Mouse (Mus musculus): ENCODE data around the gene Bzw1. TPM values are rescaled to one million over a fixed set of nuclear protein-coding genes. Genes with fewer than 3 reads are reported as not detected.

Bzw1 gene
- polyA plus RNA-seq, 1 experiment from 2014 or later, result 540 TPM

DNA sequence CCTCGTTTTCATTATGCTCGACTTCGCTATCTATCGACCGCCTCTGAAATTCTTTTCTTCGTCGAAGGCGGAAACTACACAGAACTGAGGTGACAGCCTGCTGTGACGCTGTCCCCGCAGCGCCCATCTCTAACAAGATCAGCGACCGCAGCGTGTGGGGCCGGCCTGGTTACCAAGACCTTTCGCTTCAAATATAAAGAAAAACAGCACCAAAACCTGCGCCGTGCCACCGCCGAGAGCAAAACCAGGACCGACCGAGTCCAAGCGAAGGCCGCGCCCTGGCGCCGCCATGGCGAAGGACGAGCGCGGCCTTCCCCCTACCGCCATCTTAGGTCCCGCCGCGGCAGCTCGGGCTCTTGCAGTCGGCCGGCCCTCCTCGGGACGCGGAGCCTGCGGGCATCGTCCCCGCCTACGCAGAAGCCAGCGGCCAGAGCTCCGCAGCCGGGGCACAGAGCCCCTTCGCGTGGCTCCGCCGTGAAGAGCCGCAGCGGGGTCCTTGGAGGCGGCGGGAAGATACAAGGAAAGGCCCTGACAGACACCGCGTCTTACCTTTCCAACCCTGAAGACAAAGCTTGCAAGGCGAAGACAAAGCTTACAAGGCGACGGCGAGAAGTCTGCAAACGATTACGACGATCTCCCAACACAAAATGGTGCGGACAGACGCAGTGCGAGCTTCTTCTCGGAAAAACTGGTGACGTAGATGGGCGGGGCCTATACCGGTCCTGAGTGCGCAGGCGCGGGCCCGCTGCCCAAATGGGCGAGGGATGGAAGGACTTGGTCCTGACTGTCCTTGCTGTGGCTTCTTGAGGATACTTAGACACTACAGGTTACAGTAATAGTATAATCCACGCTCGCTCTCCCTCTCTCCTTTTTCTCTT lies 30.9 kb downstream of the Bzw1 start, which contains the start of gene Clk1:
TSS of gene Clk1 (minus strand) at position 696 of the 878 bp plus-strand sequence.
- ATAC-seq (ENCODE audit: insufficient read depth, low FRiP score, low TSS enrichment) (peak; percentile 93), DNase-seq (ENCODE audit: low spot score) (peak; percentile 95)
- Histone ChIP-seq H3K9me3 (ENCODE audit: control insufficient read depth, low read length) (no peaks in the 10 kb centered on the region), H3K4me3 (ENCODE audit: low read depth, low read length) (peak within 1 kb of the TSS; percentile 100), H3K9ac (ENCODE audit: low read length) (peak within 1 kb of the TSS; percentile 100), H3K36me3 (ENCODE audit: control insufficient read depth, insufficient read depth, low read length) (peaks cover 2% of the 10 kb centered on the region; the same call in 1 of the 2 replicates), H3K27me3 (ENCODE audit: control insufficient read depth, insufficient read depth, low read length) (no peaks in the 10 kb centered on the region), H3K4me1 (ENCODE audit: control insufficient read depth, insufficient read depth, low read length) (peaks cover 3% of the 10 kb centered on the region; the same call in 1 of the 2 replicates), H3K4me2 (ENCODE audit: low read depth) (peak within 1 kb of the TSS; percentile 64), H3K27ac (ENCODE audit: low read depth, low read length) (peak within 1 kb of the TSS; percentile 98)
- WGBS, result under 1% methylated on average over 79 of the region's 79 CpGs

DNA sequence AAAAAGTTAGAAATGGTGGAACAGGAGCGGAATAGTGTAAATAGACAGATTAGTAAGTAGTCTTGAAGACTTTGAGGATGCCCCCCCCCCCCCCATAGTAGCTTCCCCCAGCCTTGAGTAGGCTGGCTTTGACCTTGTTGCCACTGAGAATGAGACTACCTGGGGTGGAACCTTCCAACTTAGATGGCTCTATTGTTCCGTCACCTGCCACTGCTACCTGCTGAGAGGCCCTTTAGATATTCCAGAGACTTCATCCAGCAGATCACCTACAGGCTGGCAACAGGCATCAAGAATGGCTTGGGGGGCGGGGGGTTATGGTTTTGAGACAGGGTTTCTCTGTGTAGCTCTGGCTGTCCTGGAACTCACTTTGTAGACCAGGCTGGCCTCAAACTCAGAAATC lies 31.9 kb downstream of the Bzw1 start:
- no peak overlapping the region for H3K4me3 ChIP-seq (ENCODE audit: low read depth, low read length)
- H3K4me1 ChIP-seq (ENCODE audit: control insufficient read depth, insufficient read depth, low read length), result peaks cover 3% of the 10 kb centered on the region; the same call in 1 of the 2 replicates
- no peaks in the 10 kb centered on the region for H3K9me3 ChIP-seq (ENCODE audit: control insufficient read depth, low read length)
- 86% methylated on average over 3 of the region's 3 CpGs for WGBS
- no peak for DNase-seq (ENCODE audit: low spot score)
- peaks cover 2% of the 10 kb centered on the region; the same call in 1 of the 2 replicates for H3K36me3 ChIP-seq (ENCODE audit: control insufficient read depth, insufficient read depth, low read length)
- no peaks in the 10 kb centered on the region for H3K27me3 ChIP-seq (ENCODE audit: control insufficient read depth, insufficient read depth, low read length)
- H3K27ac ChIP-seq (ENCODE audit: low read depth, low read length), result no peak overlapping the region
- ATAC-seq (ENCODE audit: insufficient read depth, low FRiP score, low TSS enrichment), result 0 out of 2 replicates have a peak, but pooled peaks have one; percentile 3
- no peak overlapping the region for H3K4me2 ChIP-seq (ENCODE audit: low read depth)
- no peak overlapping the region for H3K9ac ChIP-seq (ENCODE audit: low read length)

DNA sequence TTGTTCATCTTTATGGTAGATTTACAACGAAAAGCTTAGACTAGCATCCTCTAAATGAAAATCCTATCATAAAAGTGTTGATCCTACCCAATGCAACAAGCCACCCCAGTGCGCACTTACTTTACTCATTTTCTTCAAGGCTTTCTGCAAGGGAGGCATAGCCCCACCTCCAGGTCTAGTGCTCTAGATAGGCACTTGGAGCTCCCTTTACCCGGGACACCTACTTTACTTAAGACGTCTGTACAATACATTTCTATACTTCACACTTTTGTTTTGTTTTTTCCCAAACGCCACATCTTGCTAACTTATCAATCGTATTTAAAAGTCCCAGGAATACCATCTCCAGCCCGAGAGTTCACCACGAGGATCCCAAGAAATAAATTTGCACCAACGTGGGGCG lies 52.0 kb downstream of the Bzw1 start:
- Histone ChIP-seq H3K27ac (ENCODE audit: low read depth, low read length) (no peak overlapping the region), H3K4me1 (ENCODE audit: control insufficient read depth, insufficient read depth, low read length) (peaks cover 9% of the 10 kb centered on the region; the same call in 1 of the 2 replicates), H3K36me3 (ENCODE audit: control insufficient read depth, insufficient read depth, low read length) (0 out of 2 replicates have a peak, but pooled peaks cover 2% of the 10 kb centered on the region), H3K4me2 (ENCODE audit: low read depth) (peak overlapping the region; percentile 39), H3K27me3 (ENCODE audit: control insufficient read depth, insufficient read depth, low read length) (no peaks in the 10 kb centered on the region), H3K9ac (ENCODE audit: low read length) (peak overlapping the region; percentile 85), H3K9me3 (ENCODE audit: control insufficient read depth, low read length) (no peaks in the 10 kb centered on the region), H3K4me3 (ENCODE audit: low read depth, low read length) (peak overlapping the region; percentile 69)
- no peak for ATAC-seq (ENCODE audit: insufficient read depth, low FRiP score, low TSS enrichment)
- 12% methylated on average over 10 of the region's 10 CpGs for WGBS
- no peak for DNase-seq (ENCODE audit: low spot score)

DNA sequence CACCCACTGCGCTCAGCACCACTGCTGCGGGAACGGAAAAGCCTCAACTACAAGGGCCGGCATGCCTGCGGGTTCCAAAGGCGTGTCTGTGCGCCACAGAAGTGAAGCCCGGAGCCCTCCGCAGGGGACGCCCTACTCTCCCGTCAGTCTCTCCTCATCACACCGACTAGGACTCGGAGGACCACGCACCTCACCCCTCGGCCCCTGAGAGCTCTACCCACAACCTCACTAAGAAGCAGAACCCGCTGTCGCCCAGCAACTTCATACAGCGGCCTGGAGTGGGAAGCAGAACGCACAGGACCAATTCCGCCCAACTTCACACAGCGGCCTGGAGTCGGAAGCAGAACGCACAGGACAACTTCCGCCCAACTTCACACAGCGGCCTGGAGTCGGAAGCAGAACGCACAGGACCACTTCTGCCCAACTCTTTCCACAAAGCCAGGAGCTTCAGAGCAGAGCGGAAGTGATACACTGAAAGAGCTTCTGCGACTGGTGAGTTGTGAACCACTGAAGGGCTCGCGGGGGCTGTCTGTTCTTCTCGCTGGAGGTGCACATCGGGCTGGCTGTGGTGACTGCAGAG lies 52.5 kb downstream of the Bzw1 start, which contains the start of the genes Nif3l1 and Ppil3:
TSS of gene Nif3l1 (plus strand) at position 9 of the 580 bp plus-strand sequence.
TSS of gene Ppil3 (minus strand) at position 344 of the 580 bp plus-strand sequence.
- no peaks in the 10 kb centered on the region for H3K27me3 ChIP-seq (ENCODE audit: control insufficient read depth, insufficient read depth, low read length)
- no peaks in the 10 kb centered on the region for H3K9me3 ChIP-seq (ENCODE audit: control insufficient read depth, low read length)
- under 1% methylated on average over 33 of the region's 33 CpGs for WGBS
- 0 out of 2 replicates have a peak, but pooled peaks cover 2% of the 10 kb centered on the region for H3K36me3 ChIP-seq (ENCODE audit: control insufficient read depth, insufficient read depth, low read length)
- peak; percentile 91 for ATAC-seq (ENCODE audit: insufficient read depth, low FRiP score, low TSS enrichment)
- peaks cover 9% of the 10 kb centered on the region; the same call in 1 of the 2 replicates for H3K4me1 ChIP-seq (ENCODE audit: control insufficient read depth, insufficient read depth, low read length)
- peak within 1 kb of the TSS; percentile 76 for H3K27ac ChIP-seq (ENCODE audit: low read depth, low read length)
- H3K9ac ChIP-seq (ENCODE audit: low read length), result peak within 1 kb of the TSS; percentile 85
- peak within 1 kb of the TSS; percentile 69 for H3K4me3 ChIP-seq (ENCODE audit: low read depth, low read length)
- H3K4me2 ChIP-seq (ENCODE audit: low read depth), result peak within 1 kb of the TSS; percentile 39
- DNase-seq (ENCODE audit: low spot score), result peak; percentile 85

DNA sequence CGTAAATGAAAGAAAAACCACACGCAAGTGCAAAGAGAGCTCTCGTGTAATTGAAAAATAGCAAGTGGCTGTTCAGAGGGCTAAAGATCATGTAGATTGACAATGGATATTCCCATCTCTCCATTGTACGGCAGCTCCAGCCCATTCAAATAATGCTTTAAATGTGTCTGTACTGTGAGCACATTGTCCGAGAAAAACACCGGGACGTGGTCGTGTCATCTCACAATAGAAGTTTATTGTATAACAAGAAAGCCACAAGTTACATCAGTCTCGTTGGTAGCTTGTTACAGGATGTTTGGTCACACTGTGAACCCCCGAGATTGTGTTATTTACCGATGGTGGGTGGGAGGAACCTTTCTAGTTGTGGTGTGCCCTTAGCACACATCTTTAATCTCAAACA lies 53.2 kb downstream of the Bzw1 start:
- Histone ChIP-seq H3K4me3 (ENCODE audit: low read depth, low read length) (peak overlapping the region; percentile 69), H3K27me3 (ENCODE audit: control insufficient read depth, insufficient read depth, low read length) (no peaks in the 10 kb centered on the region), H3K4me1 (ENCODE audit: control insufficient read depth, insufficient read depth, low read length) (peaks cover 9% of the 10 kb centered on the region; the same call in 1 of the 2 replicates), H3K36me3 (ENCODE audit: control insufficient read depth, insufficient read depth, low read length) (peaks cover 2% of the 10 kb centered on the region; the same call in 1 of the 2 replicates), H3K4me2 (ENCODE audit: low read depth) (peak overlapping the region; percentile 39), H3K9me3 (ENCODE audit: control insufficient read depth, low read length) (no peaks in the 10 kb centered on the region), H3K9ac (ENCODE audit: low read length) (peak overlapping the region; percentile 85), H3K27ac (ENCODE audit: low read depth, low read length) (peak overlapping the region; percentile 76)
- WGBS, result 17% methylated on average over 11 of the region's 11 CpGs
- ATAC-seq (ENCODE audit: insufficient read depth, low FRiP score, low TSS enrichment) (no peak; the same call in 1 of the 2 replicates), DNase-seq (ENCODE audit: low spot score) (no peak)

DNA sequence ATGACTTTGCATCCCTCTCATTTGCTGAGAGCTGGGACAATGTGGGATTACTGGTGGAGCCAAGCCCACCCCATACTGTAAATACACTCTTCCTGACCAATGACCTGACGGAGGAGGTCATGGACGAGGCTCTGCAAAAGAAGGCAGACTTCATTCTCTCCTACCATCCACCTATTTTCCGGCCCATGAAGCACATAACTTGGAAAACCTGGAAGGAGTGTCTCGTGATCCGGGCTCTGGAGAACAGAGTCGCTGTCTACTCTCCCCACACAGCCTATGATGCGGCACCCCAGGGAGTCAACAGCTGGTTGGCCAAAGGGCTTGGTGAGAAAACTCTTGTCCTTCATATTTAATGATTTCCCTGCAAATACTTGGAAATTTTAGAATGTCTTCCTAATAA lies 55.1 kb downstream of the Bzw1 start:
- peaks cover 5% of the 10 kb centered on the region for H3K36me3 ChIP-seq (ENCODE audit: control insufficient read depth, insufficient read depth, low read length)
- no peak overlapping the region for H3K4me2 ChIP-seq (ENCODE audit: low read depth)
- WGBS, result 96% methylated on average over 7 of the region's 7 CpGs
- DNase-seq (ENCODE audit: low spot score), result no peak
- no peak overlapping the region for H3K9ac ChIP-seq (ENCODE audit: low read length)
- H3K27ac ChIP-seq (ENCODE audit: low read depth, low read length), result no peak overlapping the region
- H3K9me3 ChIP-seq (ENCODE audit: control insufficient read depth, low read length), result no peaks in the 10 kb centered on the region
- peaks cover 9% of the 10 kb centered on the region; the same call in 1 of the 2 replicates for H3K4me1 ChIP-seq (ENCODE audit: control insufficient read depth, insufficient read depth, low read length)
- H3K4me3 ChIP-seq (ENCODE audit: low read depth, low read length), result no peak overlapping the region
- ATAC-seq (ENCODE audit: insufficient read depth, low FRiP score, low TSS enrichment), result no peak
- H3K27me3 ChIP-seq (ENCODE audit: control insufficient read depth, insufficient read depth, low read length), result no peaks in the 10 kb centered on the region

DNA sequence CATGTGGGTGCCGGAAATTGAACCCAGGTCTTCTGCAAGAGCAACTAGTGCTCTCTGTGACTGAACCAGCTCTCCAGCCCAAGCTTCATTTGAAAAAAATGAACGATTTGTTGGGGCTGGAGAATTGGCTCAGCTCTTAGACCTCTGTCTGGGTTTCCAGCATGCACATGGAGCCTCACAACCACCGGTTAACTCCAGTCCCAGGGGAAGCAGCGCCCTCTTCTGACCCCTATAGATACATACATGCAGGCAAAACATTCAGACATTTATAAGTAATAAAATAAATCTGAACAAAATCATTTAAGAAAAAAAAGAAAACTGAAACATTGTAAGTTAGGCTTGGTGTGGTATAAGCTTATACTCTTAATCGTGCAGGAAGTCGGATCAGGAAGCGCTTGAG lies 55.7 kb downstream of the Bzw1 start:
- Histone ChIP-seq H3K4me1 (ENCODE audit: control insufficient read depth, insufficient read depth, low read length) (peaks cover 9% of the 10 kb centered on the region; the same call in 1 of the 2 replicates), H3K36me3 (ENCODE audit: control insufficient read depth, insufficient read depth, low read length) (peaks cover 5% of the 10 kb centered on the region), H3K27me3 (ENCODE audit: control insufficient read depth, insufficient read depth, low read length) (no peaks in the 10 kb centered on the region), H3K4me3 (ENCODE audit: low read depth, low read length) (no peak overlapping the region), H3K9ac (ENCODE audit: low read length) (no peak overlapping the region), H3K9me3 (ENCODE audit: control insufficient read depth, low read length) (no peaks in the 10 kb centered on the region), H3K4me2 (ENCODE audit: low read depth) (no peak overlapping the region), H3K27ac (ENCODE audit: low read depth, low read length) (no peak overlapping the region)
- DNase-seq (ENCODE audit: low spot score) (no peak), ATAC-seq (ENCODE audit: insufficient read depth, low FRiP score, low TSS enrichment) (no peak)
- WGBS, result 89% methylated on average over 7 of the region's 7 CpGs

DNA sequence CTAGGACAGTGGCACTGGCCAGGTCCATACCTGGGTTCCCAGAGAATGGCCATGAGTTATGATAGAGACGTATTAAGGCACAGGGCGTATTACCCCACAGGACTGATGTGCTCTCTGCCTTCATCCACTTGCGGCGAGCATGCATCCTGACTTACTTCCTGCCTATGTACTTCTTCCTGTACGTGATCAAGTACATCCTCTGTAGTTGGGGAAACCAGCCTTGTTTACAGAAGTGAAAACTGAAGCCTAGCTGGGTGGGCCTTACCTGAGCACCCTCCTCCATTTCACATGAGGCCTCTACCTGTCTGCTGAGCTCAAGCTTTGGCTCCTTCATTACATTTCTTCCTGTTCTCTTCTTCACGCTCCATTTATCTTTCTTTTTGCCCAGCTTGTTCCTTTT lies 61.6 kb downstream of the Bzw1 start:
- Histone ChIP-seq H3K9ac (ENCODE audit: low read length) (no peak overlapping the region), H3K4me1 (ENCODE audit: control insufficient read depth, insufficient read depth, low read length) (no peaks in the 10 kb centered on the region), H3K4me3 (ENCODE audit: low read depth, low read length) (no peak overlapping the region), H3K36me3 (ENCODE audit: control insufficient read depth, insufficient read depth, low read length) (peaks cover 10% of the 10 kb centered on the region), H3K4me2 (ENCODE audit: low read depth) (no peak overlapping the region), H3K27ac (ENCODE audit: low read depth, low read length) (no peak overlapping the region), H3K9me3 (ENCODE audit: control insufficient read depth, low read length) (no peaks in the 10 kb centered on the region), H3K27me3 (ENCODE audit: control insufficient read depth, insufficient read depth, low read length) (no peaks in the 10 kb centered on the region)
- DNase-seq (ENCODE audit: low spot score), result no peak
- no peak for ATAC-seq (ENCODE audit: insufficient read depth, low FRiP score, low TSS enrichment)
- 91% methylated on average over 6 of the region's 6 CpGs for WGBS

Measured in neural tube, embryonic 11.5 days (tissue).